Mouse (Mus musculus) heart, adult 2 months (tissue): ENCODE data around the gene Socs3. TPM values are rescaled to one million over a fixed set of nuclear protein-coding genes. Genes with fewer than 3 reads are reported as not detected.

Experiments
- DNase-seq, 2 experiments: peaks; one replicate each; pipeline ENCODE4 v3.0.0; 2021
- H3K27ac ChIP-seq: fragments of 200-600 bp; 2 replicates; pipeline ENCODE4 v1.8.1; 2022
- H3K27me3 ChIP-seq: fragments of 200-500 bp; 2 replicates; pipeline ENCODE4 v1.6.1; 2012; ENCODE audit warnings: mild to moderate bottlenecking, low read length, inconsistent platforms, mixed read lengths; ENCODE audit not compliant: control insufficient read depth, insufficient read depth
- H3K36me3 ChIP-seq: fragments of 200-500 bp; 2 replicates; pipeline ENCODE4 v1.6.1; 2012; ENCODE audit warnings: low read length, inconsistent platforms; ENCODE audit not compliant: control insufficient read depth, insufficient read depth
- H3K4me1 ChIP-seq: fragments of 200-500 bp; 2 replicates; pipeline ENCODE4 v1.6.1; 2011; ENCODE audit warnings: low read length; ENCODE audit not compliant: control insufficient read depth, insufficient read depth
- H3K4me3 ChIP-seq: fragments of 200-600 bp; 2 replicates; pipeline ENCODE4 v1.8.1; 2022
- H3K79me2 ChIP-seq: fragments of 200-500 bp; replicated peaks from 2 replicates; pipeline ENCODE4 v1.6.1; 2012; ENCODE audit warnings: mild to moderate bottlenecking, inconsistent platforms, low read length, moderate library complexity, mixed read lengths; ENCODE audit not compliant: control insufficient read depth, insufficient read depth
- H3K9ac ChIP-seq: fragments of 200-500 bp; 2 replicates; pipeline ENCODE4 v1.6.1; 2012; ENCODE audit warnings: low read depth, mild to moderate bottlenecking, control low read depth, inconsistent platforms, low read length, mixed read lengths
- CTCF ChIP-seq: fragments of 200-600 bp; IDR thresholded peaks from 2 replicates; pipeline ENCODE4 v1.8.1; 2022; ENCODE audit warnings: antibody characterized with exemption, mild to moderate bottlenecking, moderate library complexity
- EP300 ChIP-seq: fragments of 200-500 bp; IDR thresholded peaks from 2 replicates; pipeline ENCODE4 v1.6.1; 2011; ENCODE audit warnings: low read depth, low read length, control low read depth; ENCODE audit not compliant: insufficient read depth
- POLR2A ChIP-seq: fragments of 200-500 bp; IDR thresholded peaks from 2 replicates; pipeline ENCODE4 v1.6.1; 2011; ENCODE audit warnings: mild to moderate bottlenecking, low read depth, low read length, control low read depth; ENCODE audit not compliant: insufficient read depth
- WGBS: fragments of 180-500 bp; shearing (Covaris S2); methylation state at CpG from one replicate; pipeline ENCODE4 v1.1.7; 2018; 5-methylcytosine and 5-hydroxymethylcytosine counted together
- intact Hi-C: fragments of 180-260 bp; cut with DNase I; formaldehyde crosslinking; loops from one replicate; pipeline ENCODE4 v1.15.1; 2025
- polyA plus RNA-seq: library from polyadenylated mRNA; depleted of rRNA; stranded (reverse); fragments of >200 nt; gene quantifications from 2 replicates; pipeline ENCODE4 v1.2.3, GENCODE M21; 2012
- total RNA-seq, 2 experiments: library from RNA; stranded (reverse); gene quantifications; 2 replicates each; pipeline ENCODE4 v1.2.3; 2021

Gene Socs3
- total and polyA plus RNA-seq, 3 experiments, result 2.8 to 4.5 (median 4.4) TPM

DNA sequence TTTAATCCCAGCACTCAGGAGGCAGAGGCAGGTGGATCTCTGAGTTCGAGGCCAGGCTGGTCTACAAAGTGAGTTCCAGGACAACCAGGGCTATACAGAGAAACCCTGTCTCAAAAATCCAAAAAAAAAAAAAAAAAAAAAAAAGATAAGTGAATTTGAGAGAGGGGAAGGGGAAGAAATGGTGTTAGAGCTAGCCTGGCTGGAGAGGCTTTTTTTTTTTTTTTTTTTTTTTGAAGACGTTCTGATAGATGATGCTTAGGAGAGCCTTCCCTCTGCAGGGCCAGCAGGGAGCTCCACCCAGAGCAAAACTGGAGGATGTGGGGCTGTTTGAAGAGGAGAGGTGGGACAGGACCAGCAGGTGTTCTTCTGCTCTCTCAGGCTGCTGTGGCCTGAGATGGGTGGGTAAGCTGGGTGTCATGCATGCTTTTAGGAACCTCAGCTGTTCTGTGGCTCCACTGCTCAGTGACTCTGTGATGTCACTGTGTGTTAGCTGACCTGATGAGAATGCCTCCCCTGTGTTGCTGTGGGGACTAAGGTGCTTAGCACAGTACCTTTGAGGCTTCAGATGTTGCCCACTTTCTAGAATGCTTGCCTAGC is 1.9 kb upstream of the Socs3 start:
- peaks cover 8% of the 10 kb centered on the region for H3K4me1 ChIP-seq
- H3K36me3 ChIP-seq, result no peaks in the 10 kb centered on the region
- no peaks in the 10 kb centered on the region for H3K79me2 ChIP-seq
- TF ChIP-seq POLR2A, result no peak
- no peak for TF ChIP-seq CTCF
- no peak for TF ChIP-seq EP300
- H3K9ac ChIP-seq, result no peak overlapping the region
- H3K4me3 ChIP-seq, result no peak overlapping the region
- WGBS, result 59% methylated on average over 2 of the region's 2 CpGs
- intact Hi-C loops, result loop anchor here (5.0 kb wide), 1 partner anchor 99 kb away; the partner anchor contains the start of gene Tha1
- no peak for DNase-seq
- no peaks in the 10 kb centered on the region for H3K27me3 ChIP-seq
- no peak overlapping the region for H3K27ac ChIP-seq

DNA sequence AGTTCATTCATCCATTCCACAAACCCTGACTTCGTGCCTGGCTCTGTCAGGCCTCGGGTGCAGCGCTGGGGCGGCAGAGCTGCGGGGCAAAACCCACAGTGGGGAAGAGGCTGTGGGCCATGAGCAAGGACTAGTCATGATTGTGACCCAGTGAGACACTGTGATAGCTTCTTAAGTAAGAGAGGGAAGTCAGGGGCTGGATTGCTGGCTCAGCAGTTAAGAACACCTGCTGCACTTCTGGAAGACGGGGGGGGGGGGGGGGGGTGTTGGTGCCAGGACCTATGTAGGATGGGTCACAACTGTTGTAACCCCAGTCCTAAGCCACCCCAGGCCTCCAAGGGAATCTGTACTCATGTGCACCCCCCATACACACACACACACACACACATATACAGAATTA is 1.3 kb upstream of the Socs3 start:
- no peak for DNase-seq
- H3K4me3 ChIP-seq, result no peak overlapping the region
- WGBS, result 87% methylated on average over 6 of the region's 6 CpGs
- no peaks in the 10 kb centered on the region for H3K79me2 ChIP-seq
- TF ChIP-seq POLR2A, result no peak
- intact Hi-C loops, result loop anchor here (5.0 kb wide), 1 partner anchor 99 kb away; the partner anchor contains the start of gene Tha1
- no peaks in the 10 kb centered on the region for H3K36me3 ChIP-seq
- H3K4me1 ChIP-seq, result peaks cover 10% of the 10 kb centered on the region
- H3K27ac ChIP-seq, result no peak overlapping the region
- no peak overlapping the region for H3K9ac ChIP-seq
- no peaks in the 10 kb centered on the region for H3K27me3 ChIP-seq

DNA sequence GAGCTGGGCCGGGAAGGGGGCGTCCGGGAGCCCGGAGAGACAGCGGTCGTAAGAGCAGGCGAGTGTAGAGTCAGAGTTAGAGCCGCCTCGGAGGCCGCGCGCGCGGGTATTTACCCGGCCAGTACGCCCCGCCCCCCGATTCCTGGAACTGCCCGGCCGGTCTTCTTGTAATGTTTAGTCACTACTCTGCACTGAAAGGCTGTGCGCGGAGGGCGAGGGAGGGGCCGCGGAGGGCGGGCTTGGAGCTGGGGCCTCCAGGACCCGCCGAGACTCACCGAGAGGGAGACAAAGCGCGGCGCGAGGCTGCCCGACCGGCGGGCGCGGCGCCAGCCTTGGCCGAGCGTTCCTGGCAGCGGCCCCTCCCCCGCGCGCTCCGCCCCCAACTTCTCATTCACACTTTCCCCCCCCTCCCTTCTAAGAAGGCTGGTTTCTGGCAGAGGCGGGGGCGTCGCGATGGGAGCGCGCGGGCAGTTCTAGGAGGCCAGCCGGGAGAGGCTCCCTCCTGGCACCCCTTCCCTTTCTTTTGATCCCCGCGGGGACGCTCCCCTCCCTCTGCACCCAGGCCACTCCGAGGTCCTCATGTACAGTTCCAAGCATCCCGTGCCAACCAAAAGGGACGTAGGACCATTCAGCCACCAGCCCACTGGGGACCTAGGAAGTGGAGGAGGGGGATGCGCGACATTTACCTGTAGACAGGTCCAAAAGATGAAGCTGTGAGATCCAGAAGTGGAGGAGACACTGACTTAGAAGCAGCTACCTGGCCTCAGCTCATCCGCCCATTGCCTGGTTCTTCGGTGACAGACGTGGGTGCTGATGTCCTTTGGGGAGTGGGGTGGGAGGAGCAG is 525 bp downstream of the Socs3 start:
- WGBS, result under 1% methylated on average over 63 of the region's 65 CpGs
- Histone ChIP-seq H3K4me1 (peaks cover 8% of the 10 kb centered on the region), H3K27ac (peak overlapping the region; percentile 99), H3K36me3 (no peaks in the 10 kb centered on the region), H3K4me3 (peak overlapping the region; percentile 75), H3K27me3 (no peaks in the 10 kb centered on the region), H3K79me2 (no peaks in the 10 kb centered on the region), H3K9ac (peak overlapping the region; percentile 97)
- peak; percentile 37; the same call in 1 of the 2 replicates for TF ChIP-seq EP300
- no peak for TF ChIP-seq CTCF
- TF ChIP-seq POLR2A, result peak; percentile 90
- peak; percentile 96 to 98 for DNase-seq
- intact Hi-C loops, result loop anchor here (1.0 kb wide), 1 partner anchor 52 kb away; no protein-coding TSS in a partner anchor

DNA sequence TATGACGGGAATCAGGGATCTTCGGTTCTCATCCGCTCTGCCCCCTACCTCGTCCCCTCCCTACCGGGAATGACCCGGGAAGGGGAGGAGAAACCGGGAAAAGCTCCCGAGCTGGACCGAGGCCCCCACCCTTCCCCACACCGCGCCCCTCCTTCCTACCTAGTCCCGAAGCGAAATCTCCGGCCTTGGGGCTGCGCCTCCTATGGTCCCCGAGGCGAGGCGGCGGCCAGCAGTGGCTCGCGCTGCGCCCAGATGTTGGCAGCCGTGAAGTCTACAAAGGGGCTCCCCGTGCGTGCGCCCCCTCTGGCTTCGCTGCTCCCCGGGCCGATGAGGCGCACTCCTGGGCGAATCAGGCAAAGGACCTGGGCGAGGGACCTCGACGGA is 1.1 kb downstream of the Socs3 start:
- H3K27ac ChIP-seq, result peak overlapping the region; percentile 99
- WGBS, result under 1% methylated on average over 34 of the region's 34 CpGs
- H3K9ac ChIP-seq, result peak overlapping the region; percentile 97
- DNase-seq, result no peak
- no peaks in the 10 kb centered on the region for H3K27me3 ChIP-seq
- peak overlapping the region; percentile 75 for H3K4me3 ChIP-seq
- H3K79me2 ChIP-seq, result no peaks in the 10 kb centered on the region
- intact Hi-C loops, result loop anchor here (1.0 kb wide), 1 partner anchor 53 kb away; no protein-coding TSS in a partner anchor
- H3K36me3 ChIP-seq, result no peaks in the 10 kb centered on the region
- peak; percentile 22; the same call in 1 of the 2 replicates for TF ChIP-seq CTCF
- no peak for TF ChIP-seq EP300
- TF ChIP-seq POLR2A, result no peak; the same call in 1 of the 2 replicates
- peaks cover 9% of the 10 kb centered on the region for H3K4me1 ChIP-seq

DNA sequence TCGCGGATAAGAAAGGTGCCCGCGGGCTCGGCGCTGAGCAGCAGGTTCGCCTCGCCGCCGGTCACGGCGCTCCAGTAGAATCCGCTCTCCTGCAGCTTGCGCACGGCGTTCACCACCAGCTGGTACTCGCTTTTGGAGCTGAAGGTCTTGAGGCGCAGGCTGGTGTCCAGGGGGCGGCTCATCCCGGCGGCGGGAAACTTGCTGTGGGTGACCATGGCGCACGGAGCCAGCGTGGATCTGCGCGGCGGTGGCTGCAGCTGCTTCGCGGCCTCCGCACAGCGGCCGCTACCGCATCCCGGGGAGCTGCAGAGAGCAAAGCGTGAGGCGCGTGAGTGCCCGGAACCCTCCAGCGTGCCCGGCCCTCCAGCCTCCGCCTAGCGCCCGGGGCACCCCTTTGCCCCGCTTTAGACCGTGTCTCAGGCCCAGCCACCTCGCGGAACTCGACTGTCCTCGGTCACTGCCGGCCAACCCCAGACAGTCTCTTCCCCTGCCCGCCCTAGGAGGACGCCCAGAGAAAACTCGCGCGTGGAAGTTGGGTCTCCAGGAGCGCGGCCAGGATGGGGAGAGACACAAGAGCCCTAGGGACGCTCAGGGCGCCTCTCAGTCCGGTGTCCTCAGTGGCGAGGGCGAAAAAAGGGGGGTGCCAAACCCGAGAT is 1.7 kb downstream of the Socs3 start:
- no peak for DNase-seq
- TF ChIP-seq EP300, result no peak
- peak overlapping the region; percentile 97 for H3K9ac ChIP-seq
- peak overlapping the region; percentile 75 for H3K4me3 ChIP-seq
- no peaks in the 10 kb centered on the region for H3K27me3 ChIP-seq
- no peaks in the 10 kb centered on the region for H3K36me3 ChIP-seq
- no peaks in the 10 kb centered on the region for H3K79me2 ChIP-seq
- peaks cover 9% of the 10 kb centered on the region for H3K4me1 ChIP-seq
- intact Hi-C loops, result no loop called here
- H3K27ac ChIP-seq, result peak overlapping the region; percentile 99
- 6% methylated on average over 64 of the region's 64 CpGs for WGBS
